Mouse (Mus musculus): ENCODE measurements around the gene Wfdc3.
A peak's percentile ranks its signal among the peaks of the same experiment; 100 is the strongest.

Wfdc3 gene

DNA sequence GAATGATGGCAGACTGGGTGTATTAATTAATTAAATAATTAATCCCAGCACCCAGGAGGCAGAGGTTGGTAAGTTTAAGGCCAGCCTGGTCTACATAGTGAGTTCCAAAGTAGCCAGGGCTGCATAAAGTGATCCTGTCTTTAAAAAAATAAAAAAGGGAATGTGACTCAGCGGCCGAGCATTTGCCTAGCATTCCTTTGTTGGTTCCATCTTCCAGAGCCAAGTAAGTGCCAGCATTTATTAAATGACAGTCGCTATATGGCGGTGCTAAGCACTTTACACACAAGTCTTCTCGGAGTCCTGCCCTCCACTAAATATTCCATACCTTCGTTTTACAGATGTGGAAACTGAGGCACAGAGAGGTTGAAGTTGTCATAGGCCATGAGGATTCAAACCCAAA lies 30.4 kb upstream of the Wfdc3 start:
- no peak for DNase-seq (ENCODE audit: low spot score in 2 of 2)

DNA sequence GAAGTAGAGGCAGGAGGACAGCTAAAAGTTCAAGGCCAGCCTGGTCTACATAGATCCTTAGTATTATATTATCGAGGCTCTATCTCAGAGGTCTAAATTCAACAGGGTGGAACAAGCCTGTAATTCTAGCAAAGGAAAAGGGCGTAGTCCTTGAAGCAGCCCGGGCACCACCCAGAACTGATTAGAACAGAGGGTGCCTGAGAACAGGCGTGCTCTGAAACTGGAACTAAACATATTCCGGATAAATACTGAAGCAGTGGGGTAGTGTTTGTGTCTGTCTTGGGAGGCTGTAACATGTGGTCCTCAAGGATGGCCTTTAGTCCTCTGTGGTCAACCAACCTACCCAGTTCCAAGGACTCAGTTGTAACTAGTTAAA lies 28.2 kb upstream of the Wfdc3 start:
- no peak for DNase-seq (ENCODE audit: low spot score in 2 of 2)

DNA sequence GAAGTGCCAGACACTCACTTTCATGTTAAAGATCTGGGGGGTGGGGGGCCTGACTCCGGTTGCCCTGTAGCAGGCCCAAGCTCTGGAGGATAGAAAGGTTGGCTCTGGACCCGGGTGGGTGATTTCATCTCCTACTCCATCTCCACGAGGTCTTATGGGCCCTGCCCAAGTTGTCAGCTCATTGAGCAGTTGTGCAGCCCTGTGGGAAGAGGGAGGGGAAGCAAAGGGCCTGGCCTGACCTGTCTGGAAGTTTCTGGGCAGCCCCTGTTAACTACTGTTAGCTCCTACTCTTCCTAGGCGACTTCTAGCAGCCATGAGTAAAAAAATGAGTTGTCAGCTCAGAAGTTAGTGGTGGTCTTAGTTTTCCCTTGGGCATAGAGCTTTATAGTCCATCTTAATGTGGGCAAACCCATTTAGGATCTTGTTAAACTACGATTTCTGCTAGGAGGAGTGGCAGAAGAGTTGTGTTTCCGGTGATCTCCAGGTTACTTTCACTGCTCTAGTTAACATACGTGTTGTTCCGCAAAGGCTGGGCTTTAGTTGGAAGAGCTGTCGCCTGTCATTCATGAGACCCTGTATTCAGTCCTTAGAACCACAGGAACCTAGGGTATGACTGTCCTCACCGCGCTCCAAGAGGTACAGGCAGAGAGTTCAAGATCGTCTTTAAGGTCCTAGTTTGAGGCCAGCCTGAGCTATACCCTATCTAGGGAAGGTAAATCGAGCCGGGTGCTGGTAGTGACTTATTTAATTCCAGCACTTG lies 27.7 kb upstream of the Wfdc3 start:
- no peak for DNase-seq (ENCODE audit: low spot score in 2 of 2)

DNA sequence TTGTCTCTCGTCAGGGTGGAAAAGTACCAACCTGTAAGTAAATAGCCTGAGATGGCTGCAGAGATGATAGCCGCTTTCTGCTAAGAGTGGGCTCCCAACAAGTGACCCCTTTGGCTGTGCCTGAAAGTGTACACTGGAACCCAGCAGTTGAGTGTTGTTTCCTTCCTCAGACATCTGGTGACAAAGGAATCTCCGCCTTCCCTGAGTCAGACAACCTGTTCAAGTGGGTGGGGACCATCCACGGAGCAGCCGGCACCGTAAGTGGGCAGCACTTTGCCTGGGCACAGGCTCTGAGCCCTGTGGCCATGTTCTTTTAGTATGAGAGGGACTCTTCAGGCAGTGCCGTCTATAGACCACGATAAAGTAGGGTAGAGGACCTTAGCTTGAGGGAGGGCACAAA lies 25.4 kb upstream of the Wfdc3 start:
- no peak for DNase-seq (ENCODE audit: low spot score in 2 of 2)

DNA sequence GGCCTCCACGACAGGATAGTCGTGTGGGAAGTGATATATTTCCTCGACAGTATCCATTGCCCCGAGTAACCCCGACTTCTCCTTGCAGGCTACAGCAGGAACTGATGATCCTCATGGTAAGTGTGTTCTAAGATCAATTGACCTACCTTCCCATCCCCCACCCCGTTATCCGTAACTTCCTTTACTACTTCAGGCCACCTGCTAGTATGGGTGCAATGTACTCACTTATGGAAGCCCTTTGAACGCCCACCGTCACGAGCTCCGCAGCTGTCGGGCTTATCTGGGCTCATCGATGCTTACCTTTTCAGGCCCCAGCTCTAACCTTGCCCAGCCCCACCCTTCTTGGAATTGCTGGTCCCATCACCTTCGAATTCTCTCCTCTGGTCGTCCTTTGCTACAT lies 24.5 kb upstream of the Wfdc3 start:
- no peak for DNase-seq (ENCODE audit: low spot score in 2 of 2)

DNA sequence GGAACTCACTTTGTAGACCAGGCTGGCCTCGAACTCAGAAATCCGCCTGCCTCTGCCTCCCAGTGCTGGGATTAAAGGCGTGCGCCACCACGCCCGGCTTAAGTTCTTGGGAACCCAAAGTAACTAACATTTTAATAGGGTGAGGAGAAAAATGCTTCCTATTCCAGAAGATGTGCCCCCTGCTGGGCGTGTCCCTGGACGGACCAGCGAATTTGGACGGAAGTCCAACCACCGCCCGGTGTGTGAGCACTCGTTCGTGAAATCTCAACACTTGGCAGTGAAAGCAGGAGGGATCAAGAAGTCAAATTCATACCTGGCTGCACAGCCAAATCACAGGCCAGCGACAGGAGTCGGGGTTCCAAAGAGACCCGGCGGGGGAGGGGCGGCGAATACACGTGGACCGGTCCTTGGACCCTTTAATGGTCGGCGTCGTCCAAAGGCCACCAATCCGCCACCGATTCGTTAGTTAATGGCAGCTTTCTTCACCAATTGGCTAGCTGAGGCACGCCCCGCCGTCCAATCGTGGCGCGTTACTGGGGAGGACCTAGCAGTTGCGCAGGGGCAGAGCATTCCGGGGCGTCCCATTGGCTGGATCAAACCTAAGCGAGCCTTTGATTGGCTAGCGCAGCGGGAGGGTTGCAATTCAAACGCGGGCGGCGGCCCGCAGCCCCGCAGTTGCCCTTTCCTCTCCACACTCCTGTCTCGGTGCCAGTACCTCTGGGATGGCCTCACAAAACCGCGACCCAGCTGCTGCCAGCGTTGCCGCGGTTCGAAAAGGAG lies 23.7 kb upstream of the Wfdc3 start, which contains the start of gene Ube2c:
Gene Ube2c, plus strand, starts transcription at position 641 of the 780 bp plus-strand sequence.
- DNase-seq (ENCODE audit: low spot score in 2 of 2), result peak; percentile 98

DNA sequence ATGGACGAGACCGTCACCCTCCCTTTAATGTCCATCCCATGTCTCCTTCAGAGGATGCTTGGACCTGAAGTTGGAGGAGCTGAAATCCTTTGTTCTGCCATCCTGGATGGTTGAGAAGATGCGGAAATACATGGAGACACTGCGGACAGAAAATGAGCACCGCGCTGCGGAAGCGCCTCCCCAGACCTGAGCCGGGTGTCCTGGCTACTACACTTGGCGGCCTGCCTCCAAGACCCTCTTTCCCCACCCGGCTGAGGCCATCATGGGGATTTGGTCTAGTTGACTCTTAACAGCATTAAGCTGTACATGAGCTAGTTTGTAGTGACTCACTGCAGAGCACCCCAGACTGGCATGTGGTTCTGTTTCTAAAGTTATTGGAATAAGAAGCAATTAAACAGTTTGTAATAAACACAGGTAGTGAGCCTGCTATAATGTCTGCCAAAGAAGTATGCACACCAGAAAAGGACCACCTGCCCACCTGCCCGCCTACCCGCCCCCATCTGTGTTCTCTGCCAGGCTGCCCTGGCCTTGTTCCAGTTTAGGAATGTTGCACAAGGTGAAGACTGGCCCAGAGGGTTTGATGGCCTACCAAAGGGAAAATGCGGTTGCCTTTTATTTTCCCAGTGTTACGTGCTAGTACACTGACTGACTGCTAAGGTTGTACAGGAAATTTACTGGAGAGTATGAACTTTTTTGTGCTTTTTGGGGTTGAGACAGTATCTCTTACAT lies 22.2 kb upstream of the Wfdc3 start:
- no peak for DNase-seq (ENCODE audit: low spot score in 2 of 2)

DNA sequence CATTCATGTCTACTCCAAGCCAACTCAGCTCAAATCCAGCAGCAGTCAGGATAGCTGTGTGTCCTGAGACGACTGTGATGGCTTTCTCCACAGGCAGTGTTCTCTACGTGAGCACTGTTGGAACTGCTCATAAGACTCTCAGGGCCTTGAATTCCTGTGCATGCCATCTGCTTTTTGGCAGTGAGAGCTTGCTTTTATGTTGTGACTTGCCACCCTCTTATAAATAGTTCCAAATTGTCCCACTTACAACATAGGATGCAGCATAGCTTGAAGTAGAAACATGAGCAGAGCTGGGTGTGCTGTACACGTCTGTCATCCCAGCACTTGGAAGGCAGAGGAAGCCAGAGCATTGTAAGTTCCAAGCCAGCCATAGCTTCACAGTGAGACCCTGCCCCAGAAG lies 20.1 kb upstream of the Wfdc3 start:
- DNase-seq (ENCODE audit: low spot score in 2 of 2), result no peak

DNA sequence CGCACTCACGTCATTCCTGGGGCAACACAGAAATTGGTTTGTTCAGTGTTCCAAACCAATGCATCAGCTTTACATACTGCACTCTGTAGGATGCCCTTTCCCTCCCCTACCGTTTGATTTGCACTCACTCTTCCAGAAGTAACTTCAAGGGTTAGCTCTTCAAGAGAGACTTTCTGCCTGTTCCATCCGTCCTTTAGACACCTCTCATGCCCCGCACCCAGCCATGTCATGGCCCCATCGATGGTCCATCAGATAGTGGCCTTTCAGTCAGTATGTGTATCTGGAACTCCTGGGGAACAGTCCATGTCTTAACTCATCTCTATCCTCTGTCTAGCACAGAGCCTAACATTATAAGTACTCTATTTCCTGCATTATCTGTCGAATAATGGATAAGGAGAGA lies 16.9 kb upstream of the Wfdc3 start:
- no peak for DNase-seq (ENCODE audit: low spot score in 2 of 2)

DNA sequence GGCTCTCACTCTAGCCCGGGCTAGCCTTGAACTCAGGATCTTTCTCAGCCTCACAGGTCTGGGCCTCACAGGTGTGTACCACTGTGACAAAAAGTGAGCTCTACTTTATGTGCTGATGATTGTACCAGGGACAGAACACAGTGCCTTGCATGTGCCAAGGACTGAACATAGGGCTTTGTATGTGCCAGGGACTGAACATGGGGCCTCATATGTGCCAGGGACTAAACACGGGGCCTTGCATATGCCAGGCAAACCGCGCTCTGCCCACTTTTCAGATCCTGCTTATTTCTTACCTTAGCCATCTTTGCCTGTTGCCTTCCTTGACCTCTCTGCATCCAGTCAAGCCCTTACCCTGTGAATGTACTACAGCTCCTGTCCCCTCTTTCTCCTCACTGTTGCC lies 16.2 kb upstream of the Wfdc3 start:
- no peak for DNase-seq (ENCODE audit: low spot score in 2 of 2)

DNA sequence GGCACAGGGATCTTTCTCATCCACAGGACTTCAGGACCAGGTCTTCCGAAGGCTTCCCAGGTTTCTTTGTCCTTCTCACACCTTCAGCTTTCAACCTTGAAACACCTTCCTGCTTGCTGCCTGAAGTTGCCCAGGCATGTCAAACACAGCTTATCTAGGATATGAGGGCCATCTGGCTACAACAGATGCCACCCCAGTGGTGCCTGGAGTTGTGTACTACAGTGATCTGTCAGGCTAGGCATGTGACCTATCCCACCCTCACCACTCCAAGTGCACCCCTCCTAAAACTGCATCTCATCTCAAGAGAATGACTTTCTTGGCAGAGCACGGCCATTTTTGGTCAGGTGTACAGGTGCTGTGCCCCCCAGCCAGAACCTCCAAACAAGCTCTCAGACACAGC lies 15.8 kb upstream of the Wfdc3 start:
- DNase-seq (ENCODE audit: low spot score in 2 of 2), result peak; percentile 52 to 70

DNA sequence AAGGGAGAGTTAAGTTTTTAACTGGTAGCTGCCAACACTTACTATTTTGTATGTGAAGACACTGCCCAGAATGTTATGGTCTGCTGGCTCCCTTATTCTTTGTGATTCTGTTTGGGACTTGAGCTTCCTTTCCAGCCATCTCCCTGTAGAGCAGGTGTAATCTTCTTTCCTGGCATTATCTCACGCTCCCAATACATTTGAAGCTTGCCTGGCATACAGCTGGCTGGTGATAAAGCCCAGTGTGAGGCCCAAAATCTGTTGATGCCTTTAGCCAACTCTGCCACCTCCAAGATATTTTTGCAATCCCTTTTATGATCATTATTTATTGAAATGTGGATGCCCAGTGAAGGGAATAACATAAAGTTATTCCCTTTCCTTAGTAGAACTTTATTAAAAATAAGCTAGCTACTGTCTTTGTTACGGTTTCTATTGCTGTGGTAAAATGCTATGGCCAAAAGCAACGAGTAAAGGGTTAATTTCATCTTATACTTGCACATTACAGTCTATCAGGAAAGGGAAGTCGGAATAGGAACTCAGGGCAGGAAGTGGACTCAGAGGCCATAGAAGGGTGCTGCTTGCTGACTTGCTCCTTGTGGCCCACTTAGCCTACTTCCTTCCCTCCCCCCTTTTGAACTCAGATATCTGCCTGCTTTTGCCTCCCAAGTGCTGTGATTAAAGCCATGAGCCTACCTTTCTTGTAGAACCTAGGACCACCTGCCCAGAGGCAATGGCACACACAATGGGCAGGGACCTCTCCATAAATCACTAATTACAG lies 14.5 kb upstream of the Wfdc3 start:
- peak; percentile 40 to 71 for DNase-seq (ENCODE audit: low spot score in 2 of 2)

DNA sequence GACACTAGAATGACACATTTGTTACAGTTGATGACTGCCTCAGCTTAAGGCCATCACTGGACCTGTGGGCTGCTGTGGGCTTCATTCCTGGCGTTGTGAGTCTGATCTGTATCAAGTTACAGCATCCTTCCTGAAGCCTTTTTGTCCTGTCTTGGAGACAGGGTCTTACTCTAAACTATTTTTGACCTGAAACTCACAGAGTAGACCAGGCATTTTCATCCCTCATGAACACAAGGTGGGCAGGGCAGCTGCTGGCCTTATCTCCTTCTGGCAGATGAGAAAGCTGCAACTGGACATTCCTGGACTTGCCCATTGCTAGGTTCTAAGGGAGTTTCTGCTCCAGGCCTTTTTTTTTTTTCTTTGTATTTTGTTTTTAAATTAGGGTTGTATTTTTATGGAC lies 13.0 kb upstream of the Wfdc3 start:
- peak; percentile 33 to 65 for DNase-seq (ENCODE audit: low spot score in 2 of 2)

DNA sequence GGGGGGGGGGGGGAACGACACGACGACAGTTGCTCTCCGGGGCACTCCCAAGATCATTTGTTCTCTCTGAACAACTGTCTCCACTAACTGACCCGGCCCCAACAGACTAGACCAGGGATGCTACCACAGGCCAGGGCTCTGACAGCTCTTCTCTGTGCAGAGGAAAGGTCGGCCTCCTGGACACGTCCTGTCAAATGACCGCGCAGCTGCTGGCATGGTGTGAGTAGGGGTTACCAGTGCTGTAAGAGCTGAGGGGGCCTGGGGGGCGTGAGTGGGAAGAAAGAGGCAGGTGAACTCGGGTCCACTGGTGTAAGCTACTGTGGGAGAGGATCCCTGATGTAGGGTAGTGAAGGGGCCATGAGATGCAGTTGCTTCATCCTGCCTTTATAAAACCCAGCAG lies 12.1 kb upstream of the Wfdc3 start:
- DNase-seq (ENCODE audit: low spot score in 2 of 2), result no peak

DNA sequence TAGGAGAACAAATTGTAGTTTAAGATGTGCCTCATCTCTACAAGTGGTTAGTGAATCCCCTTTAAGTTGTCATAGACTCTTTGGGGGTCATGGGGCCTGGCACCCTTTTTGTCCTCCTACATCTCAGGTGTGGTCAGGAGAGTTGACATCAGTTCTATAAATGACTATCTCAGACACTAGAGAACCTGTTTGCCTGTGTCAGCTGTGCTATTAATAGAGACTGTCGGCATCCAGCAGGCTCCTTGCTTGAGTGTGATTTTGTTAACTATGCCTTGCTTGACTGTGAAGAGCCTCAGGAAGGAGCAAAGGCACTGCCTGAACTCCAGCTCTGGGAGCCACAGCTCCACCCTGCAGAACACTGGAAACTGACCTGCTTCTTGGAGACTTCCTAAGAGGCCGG lies 9.1 kb upstream of the Wfdc3 start:
- no peak for DNase-seq (ENCODE audit: low spot score in 2 of 2)

DNA sequence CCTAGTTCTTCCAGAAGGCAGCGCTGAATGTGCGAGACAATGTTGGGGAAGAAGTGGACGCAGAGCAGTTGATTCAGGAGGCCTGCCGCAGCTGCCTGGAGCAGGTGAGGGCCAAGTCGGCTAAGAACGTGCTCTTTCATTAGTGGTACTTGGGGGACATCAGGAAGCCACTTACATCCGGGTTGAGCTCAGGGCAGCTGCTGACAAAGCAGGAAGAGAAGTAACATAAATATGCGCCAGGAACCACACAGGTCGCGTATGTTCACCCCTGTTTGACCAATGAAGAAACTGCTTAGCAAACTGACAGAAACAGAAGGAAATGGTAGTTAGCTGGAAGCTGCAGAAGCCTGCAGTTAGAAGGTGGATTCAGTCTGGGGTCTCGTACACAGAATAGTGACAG lies 8.4 kb upstream of the Wfdc3 start:
- DNase-seq (ENCODE audit: low spot score in 2 of 2), result no peak

DNA sequence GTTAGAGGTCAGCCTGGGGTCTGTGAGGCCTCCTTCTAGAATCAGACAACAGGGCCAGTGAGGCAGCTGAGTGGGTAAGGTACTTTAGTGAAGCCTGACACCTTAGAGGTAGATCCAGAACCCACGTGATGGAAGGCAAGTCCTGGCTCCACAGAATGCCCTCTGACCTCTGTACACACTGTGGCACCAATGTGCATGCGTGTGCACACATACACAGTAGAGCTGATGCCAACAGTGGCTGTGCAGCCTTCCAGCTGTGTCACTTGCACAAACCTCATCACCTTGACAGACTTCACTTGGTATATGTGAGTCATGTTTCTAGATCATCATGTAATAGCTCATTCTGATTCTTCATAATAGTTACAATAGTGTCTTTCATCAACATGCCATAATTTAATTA lies 6.7 kb upstream of the Wfdc3 start:
- DNase-seq (ENCODE audit: low spot score in 2 of 2), result no peak

DNA sequence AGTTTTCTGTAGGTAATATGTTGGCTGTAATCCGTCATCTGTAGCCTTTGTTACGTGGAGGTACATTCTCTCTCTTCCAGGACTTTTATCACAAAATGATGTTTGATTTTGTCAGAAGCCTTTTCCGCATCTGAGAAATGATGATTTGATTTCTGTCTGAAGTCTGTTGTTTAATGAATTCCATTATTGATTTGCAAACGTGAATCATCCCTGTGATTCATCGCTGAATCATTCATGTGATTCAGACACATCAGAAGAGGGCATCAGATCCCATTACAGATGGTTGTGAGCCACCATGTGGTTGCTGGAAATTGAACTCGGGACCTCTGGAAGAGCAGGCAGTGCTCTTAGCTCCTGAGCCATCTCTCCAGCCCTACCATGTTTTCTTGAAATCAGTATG lies 3.3 kb upstream of the Wfdc3 start:
- no peak for DNase-seq (ENCODE audit: low spot score in 2 of 2)

DNA sequence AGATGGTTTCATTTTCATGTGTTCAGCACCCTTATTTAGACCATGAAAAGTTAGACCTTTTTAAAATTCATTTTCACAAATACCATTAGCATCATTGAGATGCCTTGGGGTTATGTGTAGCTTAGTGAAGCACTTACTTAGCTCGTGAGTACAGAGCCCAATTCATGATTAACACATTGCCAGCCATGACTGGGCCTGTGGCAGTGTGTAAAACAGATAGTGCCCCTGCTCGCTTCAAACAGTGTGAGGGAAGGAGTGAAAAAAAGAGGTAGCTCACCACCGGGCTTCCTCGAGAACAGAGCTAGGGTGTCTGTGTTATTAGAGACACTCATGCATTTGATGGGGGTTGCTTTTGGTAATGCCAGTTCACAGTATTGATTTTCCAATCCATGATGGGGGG lies 2.5 kb upstream of the Wfdc3 start:
- DNase-seq (ENCODE audit: low spot score in 2 of 2), result no peak

DNA sequence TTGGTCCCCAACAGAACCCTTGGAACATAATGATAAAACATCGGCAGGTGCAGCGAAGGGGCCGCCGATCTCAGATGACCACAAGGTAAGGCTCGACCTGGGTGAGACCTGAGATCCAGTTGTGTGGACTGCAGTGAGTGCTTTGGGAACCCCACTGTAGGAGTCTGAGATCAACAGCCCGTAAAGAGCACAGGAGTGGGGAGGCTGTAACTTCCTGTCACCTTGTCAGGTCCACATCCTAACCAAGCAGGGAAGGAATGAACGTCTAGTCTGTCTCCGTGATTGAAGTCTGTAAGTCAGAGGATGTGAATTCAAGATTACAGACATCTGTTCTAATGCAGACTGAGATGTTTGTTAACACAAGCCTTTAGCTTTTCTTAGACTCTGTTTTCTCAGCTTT lies 962 bp upstream of the Wfdc3 start:
- no peak for DNase-seq (ENCODE audit: low spot score in 2 of 2)

DNA sequence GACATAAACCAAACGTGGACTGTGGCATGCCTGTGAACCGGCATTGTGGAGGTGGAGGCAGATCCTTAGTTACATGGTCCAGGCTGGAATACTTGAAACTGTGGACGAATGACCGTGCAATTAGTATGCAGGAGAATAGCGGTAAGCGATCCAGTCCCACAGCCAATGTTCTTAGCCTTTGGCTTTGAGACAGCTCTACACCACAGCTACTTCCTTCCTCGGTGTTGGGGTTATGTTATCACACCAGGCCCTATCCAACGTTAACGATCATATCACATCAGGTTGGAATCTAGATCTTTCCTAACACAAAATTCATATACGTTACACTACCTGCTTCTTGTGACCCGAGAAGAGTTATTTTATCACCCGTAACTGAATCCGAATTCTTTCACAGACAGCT lies 744 bp downstream of the Wfdc3 start:
- no peak for DNase-seq (ENCODE audit: low spot score in 2 of 2)

DNA sequence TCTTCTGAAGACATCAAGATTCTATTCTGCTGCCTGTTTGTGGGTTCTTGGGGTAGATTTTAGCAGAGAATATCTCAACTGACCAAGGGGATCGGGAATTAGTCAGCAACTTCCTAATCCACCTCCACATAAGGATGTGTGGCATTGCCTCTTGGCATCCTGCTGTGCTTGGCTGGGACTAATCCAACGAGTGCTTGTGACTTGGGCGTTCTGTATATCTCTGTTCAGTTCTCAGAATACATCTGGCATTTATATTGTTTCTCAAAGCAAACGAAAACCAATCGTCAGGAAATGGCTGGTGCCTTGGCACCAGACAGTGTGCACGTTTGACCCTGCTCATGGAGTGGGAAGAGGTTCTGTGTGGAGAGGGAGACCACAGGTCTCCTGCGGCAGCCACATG lies 5.9 kb downstream of the Wfdc3 start:
- no peak for DNase-seq (ENCODE audit: low spot score in 2 of 2)

Data from spleen, postnatal 36 days (tissue).